Mouse (Mus musculus): ENCODE measurements at regions not wholly inside any gene's neighbourhood (a gene's known extent, or its start where the extent isn't known, plus 50 kb on each side); places are given as distances from the start of the nearest gene placed in this dataset.

DNA sequence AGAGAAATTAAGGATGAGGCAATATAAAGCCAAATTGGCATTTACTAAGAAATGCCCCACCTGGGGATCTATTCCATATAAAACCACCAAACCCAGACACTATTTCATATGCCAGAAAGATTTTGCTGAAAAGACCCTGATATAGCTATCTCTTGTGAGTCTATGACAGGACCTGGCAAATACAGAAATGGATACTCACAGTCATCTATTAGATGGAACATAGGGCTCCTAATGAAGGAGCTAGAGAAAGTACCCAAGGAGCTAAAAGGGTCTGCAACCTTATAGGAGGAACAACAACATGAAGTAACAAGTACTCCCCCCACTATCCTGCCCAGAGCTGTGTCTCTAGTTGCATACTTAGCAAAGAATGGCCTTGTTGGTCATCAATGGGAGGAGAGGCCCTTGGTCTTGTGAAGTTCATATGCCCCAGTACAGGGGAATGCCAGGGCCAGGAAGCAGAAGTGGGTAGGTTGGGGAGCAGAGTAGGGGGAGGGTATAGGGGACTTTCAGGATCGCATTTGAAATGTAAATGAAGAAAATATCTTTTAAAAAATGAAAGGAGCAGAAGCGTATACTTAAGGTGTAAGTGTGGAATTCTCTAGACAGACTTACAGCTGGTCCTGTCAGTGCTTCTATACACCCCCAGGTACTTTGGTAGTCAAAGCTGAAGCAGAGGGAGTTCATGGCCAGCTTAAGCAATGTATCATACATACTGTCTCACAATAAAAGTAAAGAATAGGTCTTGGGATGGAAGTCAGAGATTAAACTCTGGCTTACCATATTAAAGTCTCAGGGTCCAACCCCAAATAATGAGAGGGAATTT, 128.2 kb downstream of the Olfr164 start:
- no peak for TF ChIP-seq CTCF (IDR thresholded peaks at IDR 0.05; ENCODE audit: low read depth, low read length)
- no peak for TF ChIP-seq TAL1 (conservative IDR thresholded peaks at IDR 0.05; ENCODE audit: low read depth, low read length)
- TF ChIP-seq GATA1 (IDR thresholded peaks at IDR 0.05; ENCODE audit: borderline replicate concordance, low read length) = no peak
